Mouse (Mus musculus): ENCODE measurements around the gene Nat8f5. TPM values are rescaled to one million over a fixed set of nuclear protein-coding genes. Genes with fewer than 3 reads are reported as not detected.
"Not testable (repeated sequence)": the region's sequence is repeated elsewhere in the genome, so short reads cannot be mapped to it uniquely, and the experiment has no call there.

Gene Nat8f5
- polyA plus RNA-seq, 1 experiment from 2014 or later = not detected

DNA sequence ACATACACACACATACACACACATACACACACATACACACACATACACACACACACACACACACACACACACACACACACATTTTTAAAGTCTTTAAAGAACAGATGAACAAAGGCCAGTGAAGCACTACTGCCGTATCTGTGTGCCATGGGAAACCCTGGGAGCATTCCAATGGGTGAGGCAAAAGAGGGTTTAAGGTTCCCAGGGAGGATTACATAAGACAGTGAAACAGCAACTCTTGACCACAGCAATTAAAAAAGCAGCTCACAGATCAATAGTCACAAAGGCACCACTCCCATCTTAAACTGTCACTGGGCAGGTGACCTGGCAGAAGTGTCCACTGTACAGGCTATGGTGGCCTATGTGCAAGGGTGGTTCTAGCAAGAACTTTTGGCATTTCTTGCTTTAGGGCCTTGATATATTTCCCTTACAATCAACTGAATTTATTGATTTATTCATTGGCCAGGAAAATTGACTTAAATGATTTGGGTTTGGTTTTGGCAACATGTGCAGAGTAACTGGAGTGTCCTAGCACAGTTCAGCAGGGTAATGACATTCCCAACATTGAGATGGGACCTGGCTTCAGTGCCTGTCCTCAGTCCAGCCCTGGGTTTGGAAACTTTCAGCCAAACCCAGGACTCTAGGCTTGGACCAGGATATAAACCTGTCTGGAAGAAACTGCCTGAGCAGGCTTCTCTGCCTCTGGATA lies 2.8 kb upstream of the Nat8f5 start:
- Histone ChIP-seq H3K4me3 (ENCODE audit: low read length) (no peak overlapping the region), H3K9ac (ENCODE audit: low read length) (no peak overlapping the region), H3K27me3 (ENCODE audit: control insufficient read depth, insufficient read depth, low read length) (no peaks in the 10 kb centered on the region), H3K4me2 (ENCODE audit: low read depth, low read length) (no peak overlapping the region), H3K4me1 (ENCODE audit: control insufficient read depth, insufficient read depth, low read length) (no peaks in the 10 kb centered on the region), H3K36me3 (ENCODE audit: control insufficient read depth, insufficient read depth) (no peaks in the 10 kb centered on the region), H3K27ac (ENCODE audit: low read length) (no peak overlapping the region), H3K9me3 (replicated peaks; ENCODE audit: control insufficient read depth, low read length) (no peaks in the 10 kb centered on the region)
- ATAC-seq (replicated peaks; ENCODE audit: extremely low read depth, insufficient read depth, low FRiP score) = no peak
- 88% methylated on average over 1 of the region's 1 CpGs for WGBS

DNA sequence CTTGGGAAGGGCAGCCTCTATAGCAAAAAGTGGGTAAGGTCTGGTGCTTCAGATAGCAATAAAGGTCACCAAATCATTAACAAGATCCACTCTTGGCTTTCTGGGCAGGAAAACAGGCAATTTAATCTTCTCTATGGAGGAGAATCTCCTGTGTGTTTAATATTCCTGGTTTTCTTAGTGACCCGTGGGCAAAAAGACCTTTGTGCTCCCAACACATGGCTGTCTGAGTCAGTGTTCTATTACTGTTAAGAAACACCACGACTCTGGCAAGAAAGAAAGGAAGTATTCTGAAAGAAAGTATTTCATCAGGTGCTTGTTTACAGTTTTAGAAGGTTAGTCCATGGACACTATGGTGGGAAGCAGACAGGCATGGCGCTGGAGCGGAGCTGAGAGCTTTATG lies 1.5 kb upstream of the Nat8f5 start:
- Histone ChIP-seq H3K36me3 (ENCODE audit: control insufficient read depth, insufficient read depth) (no peaks in the 10 kb centered on the region), H3K27ac (ENCODE audit: low read length) (no peak overlapping the region), H3K4me3 (ENCODE audit: low read length) (no peak overlapping the region), H3K27me3 (ENCODE audit: control insufficient read depth, insufficient read depth, low read length) (no peaks in the 10 kb centered on the region), H3K9ac (ENCODE audit: low read length) (no peak overlapping the region), H3K4me1 (ENCODE audit: control insufficient read depth, insufficient read depth, low read length) (no peaks in the 10 kb centered on the region), H3K9me3 (replicated peaks; ENCODE audit: control insufficient read depth, low read length) (no peaks in the 10 kb centered on the region), H3K4me2 (ENCODE audit: low read depth, low read length) (no peak overlapping the region)
- WGBS = 79% methylated on average over 4 of the region's 4 CpGs
- no peak for ATAC-seq (replicated peaks; ENCODE audit: extremely low read depth, insufficient read depth, low FRiP score)

DNA sequence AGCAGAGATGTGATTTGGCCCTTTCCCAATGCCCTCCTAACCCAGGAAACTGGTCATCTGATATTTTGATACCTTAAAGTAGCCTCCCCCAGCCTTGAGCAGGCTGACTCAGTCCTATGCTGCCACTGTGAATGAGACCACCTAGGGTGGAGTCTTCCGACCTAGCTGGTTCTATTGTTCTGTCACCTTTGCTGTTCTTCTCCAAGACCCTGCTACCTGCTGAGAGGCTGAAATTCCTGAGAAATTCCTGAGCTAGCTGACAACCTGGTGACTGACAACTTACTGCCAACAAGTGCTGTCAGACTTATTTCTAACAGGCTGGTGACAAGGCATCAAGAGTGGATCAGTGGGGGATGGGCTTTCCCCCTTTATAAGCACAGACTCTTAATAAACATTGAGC lies 2.4 kb downstream of the Nat8f5 start:
- 37% methylated on average over 1 of the region's 1 CpGs for WGBS
- H3K36me3 ChIP-seq (ENCODE audit: control insufficient read depth, insufficient read depth) = no peaks in the 10 kb centered on the region
- H3K4me3 ChIP-seq (ENCODE audit: low read length) = no peak overlapping the region
- H3K4me2 ChIP-seq (ENCODE audit: low read depth, low read length) = no peak overlapping the region
- no peaks in the 10 kb centered on the region for H3K27me3 ChIP-seq (ENCODE audit: control insufficient read depth, insufficient read depth, low read length)
- no peaks in the 10 kb centered on the region for H3K4me1 ChIP-seq (ENCODE audit: control insufficient read depth, insufficient read depth, low read length)
- no peaks in the 10 kb centered on the region for H3K9me3 ChIP-seq (replicated peaks; ENCODE audit: control insufficient read depth, low read length)
- ATAC-seq (replicated peaks; ENCODE audit: extremely low read depth, insufficient read depth, low FRiP score) = no peak
- H3K9ac ChIP-seq (ENCODE audit: low read length) = no peak overlapping the region
- no peak overlapping the region for H3K27ac ChIP-seq (ENCODE audit: low read length)

- no peaks in the 10 kb centered on the region for H3K36me3 ChIP-seq (ENCODE audit: control insufficient read depth, insufficient read depth)
- no peaks in the 10 kb centered on the region for H3K27me3 ChIP-seq (ENCODE audit: control insufficient read depth, insufficient read depth, low read length)
- no peak for ATAC-seq (replicated peaks; ENCODE audit: extremely low read depth, insufficient read depth, low FRiP score)
- no peaks in the 10 kb centered on the region for H3K4me1 ChIP-seq (ENCODE audit: control insufficient read depth, insufficient read depth, low read length)
- H3K9me3 ChIP-seq (replicated peaks; ENCODE audit: control insufficient read depth, low read length) = no peaks in the 10 kb centered on the region
- H3K4me3 ChIP-seq (ENCODE audit: low read length) = no peak overlapping the region
- H3K4me2 ChIP-seq (ENCODE audit: low read depth, low read length) = no peak overlapping the region
- no peak overlapping the region for H3K9ac ChIP-seq (ENCODE audit: low read length)
- WGBS = 88% methylated on average over 2 of the region's 2 CpGs
- H3K27ac ChIP-seq (ENCODE audit: low read length) = no peak overlapping the region
These were observed 7.4 kb downstream of the Nat8f5 start for GRCm38 (mm10) chr6:85813339-85813738.

DNA sequence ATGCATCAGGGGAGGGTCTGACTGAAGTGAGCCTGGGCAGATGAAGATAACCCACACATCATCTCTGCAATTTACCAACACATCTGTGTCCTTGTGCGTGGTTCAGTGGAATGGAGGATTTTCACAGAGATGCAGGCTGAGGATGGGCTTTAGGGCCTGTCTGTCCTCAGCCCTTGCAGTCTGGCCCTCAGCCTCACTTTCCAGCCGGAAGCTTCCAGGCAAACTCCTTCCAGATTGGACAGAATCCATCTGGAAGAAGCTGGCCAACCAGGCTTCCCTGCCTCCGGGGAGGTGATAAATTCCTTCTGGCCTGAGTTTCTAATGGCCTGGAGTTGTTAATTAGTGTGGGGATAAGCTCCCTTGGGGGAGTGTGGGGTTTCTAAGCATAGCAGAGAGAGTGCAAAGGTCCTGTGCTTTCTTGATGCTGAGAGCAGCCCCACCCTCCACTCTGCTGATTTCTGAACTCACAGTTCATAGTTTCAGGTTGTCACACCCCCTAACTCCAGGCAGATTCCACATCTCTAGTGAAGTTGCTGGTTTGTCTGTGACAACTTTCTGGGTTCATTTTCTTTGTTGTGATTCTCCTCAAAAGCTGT lies 9.7 kb downstream of the Nat8f5 start:
- H3K27ac ChIP-seq (ENCODE audit: low read length); H3K4me3 ChIP-seq (ENCODE audit: low read length); H3K9ac ChIP-seq (ENCODE audit: low read length); H3K27me3 ChIP-seq (ENCODE audit: control insufficient read depth, insufficient read depth, low read length); ATAC-seq (replicated peaks; ENCODE audit: extremely low read depth, insufficient read depth, low FRiP score); H3K36me3 ChIP-seq (ENCODE audit: control insufficient read depth, insufficient read depth); H3K9me3 ChIP-seq (replicated peaks; ENCODE audit: control insufficient read depth, low read length); H3K4me1 ChIP-seq (ENCODE audit: control insufficient read depth, insufficient read depth, low read length); H3K4me2 ChIP-seq (ENCODE audit: low read depth, low read length): not testable (repeated sequence)
- 47% methylated on average over 3 of the region's 3 CpGs for whole genome bisulfite sequencing

GRCm38 (mm10) chr6:85810514-85810913 lies 10.3 kb downstream of the Nat8f5 start:
- not testable (repeated sequence) for H3K27me3 ChIP-seq (ENCODE audit: control insufficient read depth, insufficient read depth, low read length); H3K27ac ChIP-seq (ENCODE audit: low read length); H3K36me3 ChIP-seq (ENCODE audit: control insufficient read depth, insufficient read depth); H3K9ac ChIP-seq (ENCODE audit: low read length); H3K4me1 ChIP-seq (ENCODE audit: control insufficient read depth, insufficient read depth, low read length); ATAC-seq (replicated peaks; ENCODE audit: extremely low read depth, insufficient read depth, low FRiP score); H3K9me3 ChIP-seq (replicated peaks; ENCODE audit: control insufficient read depth, low read length); H3K4me3 ChIP-seq (ENCODE audit: low read length); H3K4me2 ChIP-seq (ENCODE audit: low read depth, low read length)
- 80% methylated on average over 2 of the region's 3 CpGs for WGBS

GRCm38 (mm10) chr6:85809784-85810183 lies 11.0 kb downstream of the Nat8f5 start:
- not testable (repeated sequence) for H3K9me3 ChIP-seq (replicated peaks; ENCODE audit: control insufficient read depth, low read length); H3K27me3 ChIP-seq (ENCODE audit: control insufficient read depth, insufficient read depth, low read length); H3K36me3 ChIP-seq (ENCODE audit: control insufficient read depth, insufficient read depth); H3K4me2 ChIP-seq (ENCODE audit: low read depth, low read length); H3K27ac ChIP-seq (ENCODE audit: low read length); ATAC-seq (replicated peaks; ENCODE audit: extremely low read depth, insufficient read depth, low FRiP score); H3K4me3 ChIP-seq (ENCODE audit: low read length); H3K4me1 ChIP-seq (ENCODE audit: control insufficient read depth, insufficient read depth, low read length); H3K9ac ChIP-seq (ENCODE audit: low read length)
- 33% methylated on average over 2 of the region's 3 CpGs for WGBS

- H3K4me2 ChIP-seq (ENCODE audit: low read depth, low read length); ATAC-seq (replicated peaks; ENCODE audit: extremely low read depth, insufficient read depth, low FRiP score); H3K4me1 ChIP-seq (ENCODE audit: control insufficient read depth, insufficient read depth, low read length); H3K4me3 ChIP-seq (ENCODE audit: low read length); H3K27ac ChIP-seq (ENCODE audit: low read length); H3K27me3 ChIP-seq (ENCODE audit: control insufficient read depth, insufficient read depth, low read length); H3K9me3 ChIP-seq (replicated peaks; ENCODE audit: control insufficient read depth, low read length); H3K36me3 ChIP-seq (ENCODE audit: control insufficient read depth, insufficient read depth); H3K9ac ChIP-seq (ENCODE audit: low read length): not testable (repeated sequence)
- WGBS = 64% methylated on average over 5 of the region's 5 CpGs
These were observed 17.6 kb downstream of the Nat8f5 start for GRCm38 (mm10) chr6:85803180-85803579.

All from heart, embryonic 16.5 days (tissue).